Mouse (Mus musculus) layer of hippocampus, postnatal 14 days (tissue): ENCODE measurements around the gene Sf3b5. TPM values are rescaled to one million over a fixed set of nuclear protein-coding genes. Genes with fewer than 3 reads are reported as not detected.
"Not testable (repeated sequence)": the region's sequence is repeated elsewhere in the genome, so short reads cannot be mapped to it uniquely, and the experiment has no call there.

Source experiments
- DNase-seq, 2 experiments: peaks; one replicate each; pipeline ENCODE4 v3.0.0; 2021 to 2022; ENCODE audit warnings: low spot score in 2 of 2, mixed read lengths in 1 of 2
- total RNA-seq, 2 experiments: library from RNA; stranded (reverse); gene quantifications; 2 replicates each; pipeline ENCODE4 v1.2.3; 2021

Gene Sf3b5
- total RNA-seq, 2 experiments from 2014 or later, result 8.3 to 8.8 TPM

DNA sequence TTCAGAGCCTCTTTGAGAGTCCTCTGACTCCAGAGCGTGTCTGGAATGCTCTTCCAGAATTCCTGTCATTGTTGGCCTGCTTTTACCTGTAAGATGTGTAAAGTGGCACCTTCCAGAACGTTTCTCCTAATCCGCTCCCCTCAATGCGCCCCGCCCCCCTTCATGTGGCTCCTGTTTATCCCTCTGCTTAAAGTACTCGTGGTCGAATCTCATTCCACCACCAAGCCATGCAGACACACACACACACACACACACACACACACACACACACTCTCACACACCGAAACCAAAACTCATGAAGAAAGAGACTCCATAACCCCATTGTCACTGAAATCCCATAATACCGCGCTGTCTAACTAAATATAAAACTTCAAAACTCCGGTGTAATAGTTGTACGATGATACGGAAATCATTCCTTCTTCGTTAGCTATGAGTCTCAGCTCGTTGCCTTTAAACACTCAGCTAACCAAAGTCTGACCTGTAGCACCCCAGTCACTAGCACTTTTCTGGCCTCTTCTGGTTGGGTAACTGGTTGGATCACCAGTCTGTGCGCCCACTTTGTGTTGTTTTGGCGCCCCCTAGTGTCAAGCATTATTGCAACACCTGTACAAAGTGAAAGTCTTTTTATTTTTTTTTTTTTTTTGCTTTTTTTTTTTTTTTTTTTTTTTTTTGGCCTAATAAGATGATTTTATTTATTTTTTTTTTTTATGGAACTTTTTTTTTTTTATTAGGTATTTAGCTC lies 8.2 kb upstream of the Sf3b5 start:
- peak; percentile 77 to 85 for DNase-seq

DNA sequence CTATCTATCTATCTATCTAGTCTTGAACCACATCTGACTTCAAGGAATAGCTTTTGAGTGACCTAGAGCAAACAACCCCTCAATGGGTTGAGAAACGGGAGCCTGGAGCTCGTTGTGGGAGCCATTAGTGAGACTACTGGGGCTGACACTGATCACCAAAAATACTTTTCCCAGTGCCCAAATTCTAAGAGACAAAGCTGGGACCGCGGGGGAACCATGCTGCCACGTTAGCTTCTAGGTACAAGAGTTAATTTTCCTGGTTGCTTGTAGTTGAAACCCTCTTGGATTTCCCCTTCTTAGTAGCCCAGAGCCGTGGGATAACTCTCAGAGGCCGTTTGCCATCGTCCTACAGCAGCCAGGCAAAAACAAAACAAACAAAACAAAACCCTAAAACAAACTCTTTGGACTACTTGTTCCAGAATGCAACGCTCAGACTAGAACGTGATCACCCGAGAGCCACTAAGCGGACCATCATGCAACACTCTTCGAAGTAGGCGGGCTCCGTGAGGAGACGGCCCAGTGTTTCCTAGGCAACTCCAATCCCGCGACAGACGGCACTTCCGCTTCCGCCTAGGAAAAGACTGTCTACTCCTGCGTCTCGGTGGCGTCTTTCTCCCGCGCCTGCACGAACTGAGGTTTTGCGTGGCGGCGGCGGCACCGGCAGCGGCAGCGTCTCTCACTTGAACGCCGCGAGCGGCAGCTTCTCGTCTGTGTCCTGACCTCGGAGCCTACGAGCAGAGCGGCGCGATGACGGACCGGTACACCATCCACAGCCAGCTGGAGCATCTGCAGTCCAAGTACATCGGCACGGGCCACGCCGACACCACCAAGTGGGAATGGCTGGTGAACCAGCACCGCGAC lies 3.0 kb downstream of the Sf3b5 start:
- peak; percentile 94 to 98 for DNase-seq

- peak in 1 of 2 experiments; percentile 15 for DNase-seq
Measured at GRCm38 (mm10) chr10:13008737-13009121, 3.6 kb downstream of the Sf3b5 start.

GRCm38 (mm10) chr10:13014026-13014425 lies 8.9 kb downstream of the Sf3b5 start:
- DNase-seq, result no peak

- DNase-seq, result peak; percentile 22 to 90
Measured at GRCm38 (mm10) chr10:13016573-13016972, 11.4 kb downstream of the Sf3b5 start.

GRCm38 (mm10) chr10:13018510-13018909 lies 13.4 kb downstream of the Sf3b5 start:
- DNase-seq, result peak in 1 of 2 experiments; percentile 9

- DNase-seq, result no peak
Measured at GRCm38 (mm10) chr10:13019026-13019425, 13.9 kb downstream of the Sf3b5 start.

GRCm38 (mm10) chr10:13022103-13022502 lies 17.0 kb downstream of the Sf3b5 start:
- no peak for DNase-seq

DNA sequence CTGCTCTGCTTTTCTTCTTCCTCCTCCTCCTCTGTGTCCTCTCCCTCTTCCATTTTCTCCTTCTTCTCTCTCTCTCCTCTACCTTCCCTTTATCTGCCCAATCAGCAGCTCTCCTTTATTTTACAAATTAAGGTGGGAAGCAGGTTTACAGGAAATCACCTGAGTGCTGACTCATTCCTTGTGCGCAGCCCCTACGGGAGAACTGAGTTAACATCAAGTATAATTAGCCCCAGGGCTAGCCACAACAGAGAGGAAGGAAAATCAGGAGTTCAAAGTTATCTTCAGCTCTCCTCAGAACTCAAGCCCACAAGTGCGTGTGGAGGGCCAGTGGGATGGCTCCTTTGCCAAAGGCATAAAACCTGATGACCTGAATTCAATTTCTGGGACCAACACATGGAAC lies 18.8 kb downstream of the Sf3b5 start:
- not testable (repeated sequence) for DNase-seq

DNA sequence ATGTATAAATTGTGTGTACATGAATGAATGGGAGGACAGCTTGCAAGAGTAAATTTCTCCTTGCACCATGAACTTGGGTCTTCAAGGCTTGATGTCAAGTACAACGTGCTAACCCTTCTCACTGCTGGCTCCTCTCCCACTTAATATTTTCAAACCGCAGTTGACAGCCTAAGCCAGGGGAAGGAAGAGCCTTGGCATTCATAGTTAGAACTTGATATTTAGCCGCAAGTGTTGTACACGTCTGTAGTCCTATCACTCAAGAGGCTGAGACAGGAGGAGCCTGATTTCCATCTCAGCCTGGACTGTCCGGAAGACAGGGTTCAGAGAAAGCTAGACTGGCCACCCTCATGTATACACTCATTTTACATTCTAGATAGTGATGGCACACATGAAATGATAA lies 22.6 kb downstream of the Sf3b5 start:
- DNase-seq, result no peak

DNA sequence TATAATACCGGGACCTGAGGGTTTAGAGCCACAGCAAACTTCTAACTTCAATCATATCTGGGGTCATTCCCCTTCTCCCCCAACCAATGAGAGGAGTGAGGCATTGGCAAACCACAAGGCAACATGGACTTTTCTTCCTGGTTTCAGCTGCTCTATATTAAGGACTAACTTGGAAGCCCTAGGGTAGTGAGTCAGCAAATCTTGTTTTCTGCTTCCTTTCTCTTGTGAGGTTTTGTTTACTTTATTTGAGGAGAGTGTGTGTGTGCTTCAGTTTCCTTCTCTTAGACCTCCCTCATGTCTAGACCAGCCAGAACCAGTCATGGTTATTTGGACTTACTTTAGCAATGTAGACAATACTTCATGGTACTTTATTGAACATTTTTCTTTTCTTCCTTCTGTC lies 23.1 kb downstream of the Sf3b5 start:
- no peak for DNase-seq

- no peak for DNase-seq
Measured at GRCm38 (mm10) chr10:13029416-13029815, 24.3 kb downstream of the Sf3b5 start.

DNA sequence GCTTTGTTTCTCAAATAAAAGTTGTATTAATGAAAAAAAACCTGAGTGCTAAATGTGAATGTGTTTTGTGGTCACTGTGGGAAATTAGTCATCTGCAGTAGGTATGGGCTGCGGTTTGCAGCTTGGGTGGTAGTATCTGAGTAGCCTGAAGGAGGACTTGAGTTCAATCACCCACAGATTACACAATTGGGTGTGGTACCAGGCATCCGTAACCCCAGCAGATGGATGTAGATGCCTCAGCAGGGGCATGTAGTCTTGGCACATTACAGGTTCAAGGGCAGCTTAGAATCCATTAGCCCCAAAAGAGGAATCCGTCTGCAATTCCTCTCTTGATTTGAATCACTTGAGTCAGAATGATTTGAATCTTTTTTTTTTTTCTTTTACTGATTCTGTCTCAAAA lies 30.1 kb downstream of the Sf3b5 start:
- DNase-seq, result no peak

- no peak for DNase-seq
Measured at GRCm38 (mm10) chr10:13039637-13040174, 34.6 kb downstream of the Sf3b5 start.

DNA sequence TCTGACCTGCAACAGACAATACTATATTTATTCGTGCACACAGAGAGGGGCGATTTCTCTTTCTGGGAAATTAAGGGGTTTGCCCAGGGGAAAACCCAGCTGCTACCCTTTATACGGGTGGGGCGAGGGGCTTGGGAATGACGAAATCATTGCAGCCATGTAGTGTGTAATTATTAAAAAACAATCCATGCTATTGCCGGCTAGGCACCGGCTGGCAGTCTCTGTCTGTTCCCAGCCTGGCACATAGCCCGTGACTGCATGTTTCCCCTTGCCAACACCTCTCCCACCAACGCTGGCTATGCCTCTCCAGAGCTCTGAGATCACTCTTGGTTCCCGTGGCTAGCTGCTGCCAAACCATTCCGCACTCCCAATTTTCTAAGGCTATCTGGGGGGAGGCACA lies 39.5 kb downstream of the Sf3b5 start:
- peak; percentile 72 to 79 for DNase-seq

DNA sequence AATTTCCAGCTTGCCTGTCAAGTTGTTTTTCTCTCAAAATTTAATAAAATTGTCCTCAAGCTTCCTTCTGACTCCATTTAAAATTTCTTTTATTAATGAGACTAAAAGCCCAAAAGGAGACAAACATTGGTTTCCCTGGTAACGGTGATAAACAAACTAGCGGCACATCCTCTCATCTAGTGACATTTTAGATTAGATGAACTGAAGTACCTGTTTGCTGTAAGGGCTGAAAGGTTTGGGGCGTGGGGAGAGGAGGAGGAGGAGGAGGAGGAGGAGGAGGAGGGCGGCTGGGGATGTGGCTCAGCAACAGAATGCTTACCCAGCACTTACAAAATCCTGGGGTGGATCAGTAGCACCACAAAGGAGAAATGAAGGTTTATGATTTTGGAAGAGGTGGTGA lies 42.7 kb downstream of the Sf3b5 start:
- DNase-seq, result no peak

GRCm38 (mm10) chr10:13056863-13057381 lies 51.8 kb downstream of the Sf3b5 start:
- no peak for DNase-seq

Other genes starting within 250 kb of the Sf3b5 start
- 10 to 100 TPM; 35.6 to 40.3 TPM for gene Utrn, start 136.0 kb upstream of the Sf3b5 start, total RNA-seq
- under 1 TPM; 0.21 to 0.36 TPM for gene Stx11, start 41.0 kb upstream of the Sf3b5 start, total RNA-seq
- gene Plagl1, start 55.2 kb downstream of the Sf3b5 start, total RNA-seq, result 10 to 100 TPM; 38.4 to 39.4 TPM
- gene Zc2hc1b, start 172.7 kb downstream of the Sf3b5 start, total RNA-seq, result not detected
- gene Ltv1, start 187.8 kb downstream of the Sf3b5 start, total RNA-seq, result 10 to 100 TPM; 22.3 to 24.3 TPM